Mouse (Mus musculus): ENCODE results near the gene Muc16. TPM values are rescaled to one million over a fixed set of nuclear protein-coding genes. Genes with fewer than 3 reads are reported as not detected.

Gene Muc16
- total RNA-seq (2021) = 1 to 10 TPM; 5.1 to 6.6 TPM
- polyA plus RNA-seq (2012; rRNA removed) = 3.9 and 5.1 TPM in 2 replicates
- long read RNA-seq = 0 reads

DNA sequence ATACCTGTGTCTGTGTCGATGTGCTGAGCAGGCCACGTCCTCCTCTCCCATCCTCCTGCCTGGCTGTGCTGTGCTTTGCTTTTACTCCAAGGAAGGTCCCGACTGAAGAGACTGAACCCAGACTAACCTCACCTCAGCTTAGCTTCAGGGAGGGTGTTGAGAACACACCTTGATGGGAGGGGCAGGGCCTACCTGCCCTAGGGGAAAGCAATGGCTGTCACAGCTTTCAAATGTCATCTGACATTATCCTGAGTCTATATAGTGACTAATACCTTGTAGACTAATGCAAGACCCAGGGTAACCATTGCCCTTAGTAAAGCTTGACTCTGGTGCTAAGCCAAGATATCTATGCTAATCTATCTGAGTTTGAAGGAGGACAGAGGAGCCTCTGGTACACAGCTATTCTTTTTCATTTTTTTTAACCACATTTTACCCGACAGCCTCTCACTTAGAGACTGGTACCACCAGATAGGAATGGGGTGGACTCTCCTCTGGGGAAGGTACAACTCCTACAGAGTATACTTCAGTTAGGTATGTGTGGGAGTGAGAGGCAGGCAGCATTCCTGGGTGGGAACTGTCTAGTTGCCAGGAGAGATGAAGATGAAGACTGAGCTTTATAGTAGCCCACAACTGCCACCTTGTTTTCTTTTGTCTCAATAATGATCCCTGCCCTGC, at the start of gene Muc16:
Gene Muc16 (minus strand): TSS at position 51 of the 675 bp plus-strand sequence.
- no peak within 1 kb of the TSS for H3K27ac ChIP-seq
- H3K4me3 ChIP-seq = no peak within 1 kb of the TSS
- H3K4me1 ChIP-seq (ENCODE audit: control insufficient read depth, insufficient read depth, low read length) = no peaks in the 10 kb centered on the region
- intact Hi-C loops (cut with DNase I) = no loop called here
- H3K9ac ChIP-seq (ENCODE audit: low read depth, low read length) = no peak within 1 kb of the TSS
- no peaks in the 10 kb centered on the region for H3K27me3 ChIP-seq (ENCODE audit: control insufficient read depth, insufficient read depth, low read length)
- 62% methylated on average over 4 of the region's 4 CpGs for WGBS
- TF ChIP-seq CTCF (IDR thresholded peaks at IDR 0.05) = no peak
- no peak for TF ChIP-seq POLR2A (IDR thresholded peaks at IDR 0.05; ENCODE audit: insufficient read depth, low read depth, low read length)
- no peak for TF ChIP-seq EP300 (IDR thresholded peaks at IDR 0.05; ENCODE audit: insufficient read depth, low read depth, low read length)
- no peaks in the 10 kb centered on the region for H3K36me3 ChIP-seq (ENCODE audit: control insufficient read depth, insufficient read depth, low read length)
- H3K79me2 ChIP-seq (replicated peaks; ENCODE audit: control insufficient read depth, insufficient read depth, low read length) = no peaks in the 10 kb centered on the region
- no peak for DNase-seq

DNA sequence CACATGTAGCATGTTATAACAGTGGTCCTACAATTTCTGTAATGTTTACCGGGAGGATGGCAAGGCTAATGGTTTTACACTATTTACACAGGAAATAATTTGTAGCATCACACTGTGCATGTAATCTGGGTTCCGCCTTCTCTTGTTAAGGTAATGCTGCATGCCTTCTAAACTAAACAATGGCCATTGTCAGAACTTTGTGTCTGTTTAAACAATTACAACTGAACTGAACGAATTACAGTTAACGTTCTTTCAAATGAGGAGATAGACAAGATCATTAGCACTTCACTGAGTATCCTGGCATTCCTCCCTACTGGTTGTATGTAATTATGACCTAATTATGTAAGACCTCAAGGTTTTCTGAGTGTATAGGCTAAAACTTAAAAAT, 48.4 kb upstream of the Muc16 start:
- TF ChIP-seq CTCF (IDR thresholded peaks at IDR 0.05) (no peak), POLR2A (IDR thresholded peaks at IDR 0.05; ENCODE audit: insufficient read depth, low read depth, low read length) (no peak), EP300 (IDR thresholded peaks at IDR 0.05; ENCODE audit: insufficient read depth, low read depth, low read length) (no peak)

DNA sequence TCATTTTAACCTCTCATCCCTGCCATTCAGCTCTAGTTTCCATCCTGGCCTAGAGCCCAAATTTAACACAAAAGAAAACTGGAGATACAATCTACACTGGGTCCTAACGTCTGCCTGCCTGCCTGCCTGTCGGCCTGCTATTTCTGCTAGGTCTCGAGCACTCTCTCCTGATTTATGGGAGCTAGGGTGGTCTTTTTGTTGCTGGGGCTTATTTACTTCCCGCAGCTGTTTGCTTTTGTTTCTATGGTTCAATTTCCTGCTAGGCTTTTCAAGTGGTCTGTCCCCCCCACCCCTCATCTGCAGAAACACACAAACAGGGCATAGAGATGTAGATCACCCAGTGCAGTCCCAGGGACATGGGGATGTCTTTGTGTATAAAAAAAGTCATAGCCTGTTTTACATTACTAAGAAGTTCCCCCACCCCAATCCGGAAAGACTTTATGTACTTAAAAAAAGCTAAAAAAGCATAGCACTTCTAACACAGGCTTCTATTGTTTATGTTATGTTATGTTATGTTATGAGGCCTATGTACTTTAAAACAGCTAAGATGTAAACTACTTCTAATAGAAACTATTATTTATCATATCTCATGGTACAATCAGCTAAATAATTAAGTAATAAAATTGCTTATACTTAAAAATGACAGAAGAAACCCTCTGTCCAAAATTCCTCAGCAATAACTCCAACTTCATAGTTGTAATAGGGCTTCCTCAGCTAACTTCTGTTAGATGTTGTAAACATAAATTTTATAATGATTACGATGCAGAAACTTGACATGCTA, 47.8 kb upstream of the Muc16 start:
- no peak overlapping the region for H3K27ac ChIP-seq
- no peaks in the 10 kb centered on the region for H3K27me3 ChIP-seq (ENCODE audit: control insufficient read depth, insufficient read depth, low read length)
- 36% methylated on average over 6 of the region's 6 CpGs for whole genome bisulfite sequencing
- TF ChIP-seq POLR2A (IDR thresholded peaks at IDR 0.05; ENCODE audit: insufficient read depth, low read depth, low read length) = no peak
- no peak for TF ChIP-seq CTCF (IDR thresholded peaks at IDR 0.05)
- TF ChIP-seq EP300 (IDR thresholded peaks at IDR 0.05; ENCODE audit: insufficient read depth, low read depth, low read length) = no peak
- H3K9ac ChIP-seq (ENCODE audit: low read depth, low read length) = no peak overlapping the region
- H3K4me1 ChIP-seq (ENCODE audit: control insufficient read depth, insufficient read depth, low read length) = no peaks in the 10 kb centered on the region
- no peaks in the 10 kb centered on the region for H3K79me2 ChIP-seq (replicated peaks; ENCODE audit: control insufficient read depth, insufficient read depth, low read length)
- H3K36me3 ChIP-seq (ENCODE audit: control insufficient read depth, insufficient read depth, low read length) = no peaks in the 10 kb centered on the region
- intact Hi-C loops (cut with DNase I) = no loop called here
- no peak overlapping the region for H3K4me3 ChIP-seq
- DNase-seq = no peak

More for the DNA sequence above, 48.4 kb upstream of the Muc16 start:
- H3K27me3 ChIP-seq (ENCODE audit: control insufficient read depth, insufficient read depth, low read length) = no peaks in the 10 kb centered on the region
- no peaks in the 10 kb centered on the region for H3K79me2 ChIP-seq (replicated peaks; ENCODE audit: control insufficient read depth, insufficient read depth, low read length)
- intact Hi-C loops (cut with DNase I) = no loop called here
- no peak overlapping the region for H3K4me3 ChIP-seq
- WGBS = 44% methylated on average over 4 of the region's 4 CpGs
- H3K9ac ChIP-seq (ENCODE audit: low read depth, low read length) = no peak overlapping the region
- H3K27ac ChIP-seq = no peak overlapping the region
- no peak for DNase-seq
- H3K36me3 ChIP-seq (ENCODE audit: control insufficient read depth, insufficient read depth, low read length) = no peaks in the 10 kb centered on the region
- no peaks in the 10 kb centered on the region for H3K4me1 ChIP-seq (ENCODE audit: control insufficient read depth, insufficient read depth, low read length)

DNA sequence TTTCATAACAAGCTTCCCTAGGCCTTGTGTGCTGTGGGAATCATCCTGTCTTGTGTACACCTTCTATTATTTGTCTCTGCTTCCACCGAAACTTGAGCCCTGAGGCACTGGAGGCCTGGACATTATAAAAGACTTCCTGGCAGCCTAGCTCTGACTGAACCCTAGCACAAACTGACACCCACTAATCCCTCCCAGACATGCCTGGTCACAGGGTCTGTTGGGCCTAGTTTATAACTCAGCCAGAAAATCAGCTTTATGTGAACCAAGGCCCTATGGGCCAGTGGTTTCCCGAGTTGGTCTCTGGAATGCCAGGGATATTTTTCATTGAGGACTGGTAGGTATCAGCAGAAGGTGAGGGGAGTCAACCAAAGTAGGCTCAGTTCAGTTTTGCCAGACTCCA, 46.7 kb upstream of the Muc16 start:
- no peak for TF ChIP-seq EP300 (IDR thresholded peaks at IDR 0.05; ENCODE audit: insufficient read depth, low read depth, low read length)
- TF ChIP-seq CTCF (IDR thresholded peaks at IDR 0.05) = no peak
- TF ChIP-seq POLR2A (IDR thresholded peaks at IDR 0.05; ENCODE audit: insufficient read depth, low read depth, low read length) = no peak
- Histone ChIP-seq H3K27me3 (ENCODE audit: control insufficient read depth, insufficient read depth, low read length) (no peaks in the 10 kb centered on the region), H3K79me2 (replicated peaks; ENCODE audit: control insufficient read depth, insufficient read depth, low read length) (no peaks in the 10 kb centered on the region), H3K4me3 (no peak overlapping the region), H3K36me3 (ENCODE audit: control insufficient read depth, insufficient read depth, low read length) (no peaks in the 10 kb centered on the region), H3K27ac (no peak overlapping the region), H3K4me1 (ENCODE audit: control insufficient read depth, insufficient read depth, low read length) (no peaks in the 10 kb centered on the region), H3K9ac (ENCODE audit: low read depth, low read length) (no peak overlapping the region)
- intact Hi-C loops (cut with DNase I) = no loop called here
- WGBS = 38% methylated on average over 2 of the region's 2 CpGs
- DNase-seq = no peak

DNA sequence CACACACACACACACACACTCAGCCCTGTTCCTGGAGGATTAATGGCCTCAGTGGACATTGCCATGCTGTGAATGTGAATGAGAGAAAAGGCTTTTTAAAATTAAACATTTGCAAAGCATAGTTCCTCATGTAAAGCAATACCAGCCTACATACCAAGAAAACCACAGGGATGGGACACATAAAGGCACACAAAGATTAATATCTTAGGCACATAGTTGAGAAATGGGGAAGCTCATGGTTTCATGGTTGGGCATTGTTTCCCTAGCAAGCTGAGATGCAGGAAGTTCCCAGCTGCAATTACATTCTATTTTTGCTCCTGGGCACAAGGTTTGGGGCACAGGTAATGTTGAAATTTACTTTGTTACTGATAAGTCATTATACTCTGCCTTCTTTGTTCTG, 31.3 kb upstream of the Muc16 start:
- Histone ChIP-seq H3K4me3 (no peak overlapping the region), H3K36me3 (ENCODE audit: control insufficient read depth, insufficient read depth, low read length) (no peaks in the 10 kb centered on the region), H3K9ac (ENCODE audit: low read depth, low read length) (no peak overlapping the region), H3K27me3 (ENCODE audit: control insufficient read depth, insufficient read depth, low read length) (no peaks in the 10 kb centered on the region), H3K79me2 (replicated peaks; ENCODE audit: control insufficient read depth, insufficient read depth, low read length) (no peaks in the 10 kb centered on the region), H3K27ac (no peak overlapping the region), H3K4me1 (ENCODE audit: control insufficient read depth, insufficient read depth, low read length) (no peaks in the 10 kb centered on the region)
- TF ChIP-seq POLR2A (IDR thresholded peaks at IDR 0.05; ENCODE audit: insufficient read depth, low read depth, low read length) (no peak), CTCF (IDR thresholded peaks at IDR 0.05) (no peak)
- no peak for DNase-seq
- intact Hi-C loops (cut with DNase I) = no loop called here

DNA sequence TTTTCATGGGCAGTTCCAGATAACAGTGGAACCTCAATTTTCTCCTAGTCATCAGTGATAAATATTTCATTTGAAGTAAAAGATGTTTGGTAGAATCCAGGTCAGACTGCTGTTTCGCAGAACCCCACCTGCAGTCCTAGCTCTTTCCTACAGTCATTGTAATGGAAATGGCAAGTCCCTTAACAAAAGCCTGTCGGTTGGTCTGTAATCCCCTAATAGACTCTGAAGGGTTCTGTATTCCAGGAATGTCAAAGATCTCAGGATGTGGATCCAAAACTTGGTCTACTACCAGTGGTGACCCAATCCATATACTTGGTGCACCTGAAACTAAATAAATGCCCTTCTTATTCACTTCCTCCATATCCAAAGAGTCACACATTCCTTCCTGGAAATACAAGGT, 76.0 kb downstream of the Muc16 start:
- Histone ChIP-seq H3K9ac (ENCODE audit: low read depth, low read length) (no peak overlapping the region), H3K27me3 (ENCODE audit: control insufficient read depth, insufficient read depth, low read length) (no peaks in the 10 kb centered on the region), H3K36me3 (ENCODE audit: control insufficient read depth, insufficient read depth, low read length) (no peaks in the 10 kb centered on the region), H3K79me2 (replicated peaks; ENCODE audit: control insufficient read depth, insufficient read depth, low read length) (no peaks in the 10 kb centered on the region), H3K27ac (no peak overlapping the region), H3K4me1 (ENCODE audit: control insufficient read depth, insufficient read depth, low read length) (no peaks in the 10 kb centered on the region), H3K4me3 (no peak overlapping the region)
- TF ChIP-seq POLR2A (IDR thresholded peaks at IDR 0.05; ENCODE audit: insufficient read depth, low read depth, low read length) = no peak
- TF ChIP-seq EP300 (IDR thresholded peaks at IDR 0.05; ENCODE audit: insufficient read depth, low read depth, low read length) = no peak
- no peak for TF ChIP-seq CTCF (IDR thresholded peaks at IDR 0.05)
- WGBS = 55% methylated on average over 2 of the region's 2 CpGs
- DNase-seq = no peak
- intact Hi-C loops (cut with DNase I) = no loop called here

Data from heart, adult 2 months (tissue).